Mouse (Mus musculus) kidney, adult 2 months (tissue): ENCODE data around the gene Hsd17b6. TPM values are rescaled to one million over a fixed set of nuclear protein-coding genes. Genes with fewer than 3 reads are reported as not detected.
"Not testable (repeated sequence)": the region's sequence is repeated elsewhere in the genome, so short reads cannot be mapped to it uniquely, and the experiment has no call there.

Experiments
- DNase-seq: peaks from one replicate; pipeline ENCODE4 v3.0.0; 2021
- H3K27ac ChIP-seq: fragments of 200-500 bp; 2 replicates; pipeline ENCODE4 v1.5.1; 2012; ENCODE audit warnings: low read depth, low read length, control low read depth, inconsistent platforms; ENCODE audit not compliant: insufficient read depth
- H3K27me3 ChIP-seq: fragments of 200-500 bp; replicated peaks from 2 replicates; pipeline ENCODE4 v1.6.1; 2012; ENCODE audit warnings: mild to moderate bottlenecking, moderate library complexity, low read length, inconsistent platforms; ENCODE audit not compliant: control insufficient read depth, insufficient read depth
- H3K36me3 ChIP-seq: fragments of 200-500 bp; 2 replicates; pipeline ENCODE4 v1.6.1; 2012; ENCODE audit warnings: mild to moderate bottlenecking, moderate library complexity, low read length, inconsistent platforms; ENCODE audit not compliant: control insufficient read depth, insufficient read depth
- H3K4me1 ChIP-seq: fragments of 200-500 bp; 2 replicates; pipeline ENCODE4 v1.6.1; 2011; ENCODE audit warnings: low read length; ENCODE audit not compliant: control insufficient read depth, insufficient read depth
- H3K4me3 ChIP-seq: fragments of 200-500 bp; 2 replicates; pipeline ENCODE4 v1.5.1; 2011; ENCODE audit warnings: mild to moderate bottlenecking, low read depth, low read length, control low read depth; ENCODE audit not compliant: insufficient read depth
- CTCF ChIP-seq: fragments of 200-500 bp; conservative IDR thresholded peaks from 2 replicates; pipeline ENCODE4 v1.5.1; 2011; ENCODE audit warnings: low read depth, mild to moderate bottlenecking, control low read depth, low read length, moderate library complexity, mixed read lengths; ENCODE audit not compliant: insufficient read depth, insufficient read length
- POLR2A ChIP-seq: fragments of 200-500 bp; IDR thresholded peaks from one replicate; pipeline ENCODE4 v1.6.1; 2011; ENCODE audit warnings: low read depth, low read length, control low read depth
- WGBS: fragments of 180-500 bp; shearing (Covaris S2); methylation state at CpG from one replicate; pipeline ENCODE4 v1.1.7; 2018; 5-methylcytosine and 5-hydroxymethylcytosine counted together
- polyA plus RNA-seq: library from polyadenylated mRNA; depleted of rRNA; stranded (reverse); fragments of >200 nt; gene quantifications from 2 replicates; pipeline ENCODE4 v1.2.3, GENCODE M21; 2012; rRNA removed

Hsd17b6 gene
- polyA plus RNA-seq, result not detected in 2 replicates

- TF ChIP-seq CTCF, result no peak
- TF ChIP-seq POLR2A, result no peak
- no peak within 1 kb of the TSS for H3K4me3 ChIP-seq
- no peaks in the 10 kb centered on the region for H3K36me3 ChIP-seq
- H3K4me1 ChIP-seq, result no peaks in the 10 kb centered on the region; the same call in 1 of the 2 replicates
- H3K27ac ChIP-seq, result no peak within 1 kb of the TSS
- WGBS, result 90% methylated on average over 1 of the region's 1 CpGs
- no peak for DNase-seq
- H3K27me3 ChIP-seq, result no peaks in the 10 kb centered on the region
These were observed at the start of gene Hsd17b6 for GRCm38 (mm10) chr10:128007446-128007845. Gene Hsd17b6 (minus strand): TSS chr10:128007611.

GRCm38 (mm10) chr10:128053001-128053400 is 45.6 kb upstream of the Hsd17b6 start:
- no peak overlapping the region for H3K4me3 ChIP-seq
- WGBS, result 95% methylated on average over 8 of the region's 8 CpGs

GRCm38 (mm10) chr10:128052136-128052535 is 44.7 kb upstream of the Hsd17b6 start:
- not testable (repeated sequence) for H3K36me3 ChIP-seq, H3K4me3 ChIP-seq, H3K27me3 ChIP-seq, H3K4me1 ChIP-seq, H3K27ac ChIP-seq, DNase-seq
- 100% methylated on average over 1 of the region's 2 CpGs for WGBS

More at GRCm38 (mm10) chr10:128053001-128053400, 45.6 kb upstream of the Hsd17b6 start:
- DNase-seq, result no peak
- no peak for TF ChIP-seq POLR2A
- TF ChIP-seq CTCF, result no peak
- Histone ChIP-seq H3K36me3 (peaks cover 10% of the 10 kb centered on the region), H3K27ac (no peak overlapping the region), H3K27me3 (no peaks in the 10 kb centered on the region), H3K4me1 (peaks cover 3% of the 10 kb centered on the region; the same call in 1 of the 2 replicates)

GRCm38 (mm10) chr10:128051589-128051988 is 44.2 kb upstream of the Hsd17b6 start:
- no peak overlapping the region for H3K27ac ChIP-seq
- TF ChIP-seq CTCF, result no peak
- TF ChIP-seq POLR2A, result no peak
- H3K4me3 ChIP-seq, result no peak overlapping the region
- no peak for DNase-seq
- H3K36me3 ChIP-seq, result peaks cover 11% of the 10 kb centered on the region
- H3K4me1 ChIP-seq, result no peaks in the 10 kb centered on the region
- whole genome bisulfite sequencing, result 93% methylated on average over 5 of the region's 5 CpGs
- no peaks in the 10 kb centered on the region for H3K27me3 ChIP-seq

- H3K27me3 ChIP-seq, result no peaks in the 10 kb centered on the region
- no peak for DNase-seq
- TF ChIP-seq POLR2A, result no peak
- no peak for TF ChIP-seq CTCF
- 89% methylated on average over 2 of the region's 2 CpGs for WGBS
- H3K27ac ChIP-seq, result no peak overlapping the region
- peaks cover 13% of the 10 kb centered on the region for H3K36me3 ChIP-seq
- H3K4me1 ChIP-seq, result no peaks in the 10 kb centered on the region
- H3K4me3 ChIP-seq, result no peak overlapping the region
These were observed 42.9 kb upstream of the Hsd17b6 start for GRCm38 (mm10) chr10:128050355-128050754.

- no peak overlapping the region for H3K27ac ChIP-seq
- peaks cover 13% of the 10 kb centered on the region for H3K36me3 ChIP-seq
- no peaks in the 10 kb centered on the region for H3K4me1 ChIP-seq
- H3K4me3 ChIP-seq, result no peak overlapping the region
- no peak for DNase-seq
- TF ChIP-seq CTCF, result no peak
- no peak for TF ChIP-seq POLR2A
- 100% methylated on average over 2 of the region's 2 CpGs for WGBS
- H3K27me3 ChIP-seq, result no peaks in the 10 kb centered on the region
These were observed 42.3 kb upstream of the Hsd17b6 start for GRCm38 (mm10) chr10:128049741-128050140.

GRCm38 (mm10) chr10:128048157-128048556 is 40.7 kb upstream of the Hsd17b6 start:
- no peak for TF ChIP-seq POLR2A
- no peak for TF ChIP-seq CTCF
- DNase-seq, result no peak

More at GRCm38 (mm10) chr10:128048157-128048556, 40.7 kb upstream of the Hsd17b6 start:
- peaks cover 15% of the 10 kb centered on the region for H3K36me3 ChIP-seq
- WGBS, result 95% methylated on average over 8 of the region's 8 CpGs
- no peaks in the 10 kb centered on the region for H3K4me1 ChIP-seq
- H3K27ac ChIP-seq, result no peak overlapping the region
- H3K4me3 ChIP-seq, result no peak overlapping the region
- no peaks in the 10 kb centered on the region for H3K27me3 ChIP-seq
